Mouse (Mus musculus) kidney, adult 8-10 months (tissue): Measurements from ENCODE around the gene Olfr237-ps1.
"Not testable (repeated sequence)": the region's sequence is repeated elsewhere in the genome, so short reads cannot be mapped to it uniquely, and the experiment has no call there.

ENCODE experiments used
- DNase-seq, 2 experiments: peaks; one replicate each; pipeline ENCODE4 v3.0.0; 2022

The Olfr237-ps1 gene

GRCm38 (mm10) chr6:43146267-43146666 is at the start of gene Olfr237-ps1:
Olfr237-ps1 (plus strand) TSS chr6:43146567.
- not testable (repeated sequence) for DNase-seq

DNA sequence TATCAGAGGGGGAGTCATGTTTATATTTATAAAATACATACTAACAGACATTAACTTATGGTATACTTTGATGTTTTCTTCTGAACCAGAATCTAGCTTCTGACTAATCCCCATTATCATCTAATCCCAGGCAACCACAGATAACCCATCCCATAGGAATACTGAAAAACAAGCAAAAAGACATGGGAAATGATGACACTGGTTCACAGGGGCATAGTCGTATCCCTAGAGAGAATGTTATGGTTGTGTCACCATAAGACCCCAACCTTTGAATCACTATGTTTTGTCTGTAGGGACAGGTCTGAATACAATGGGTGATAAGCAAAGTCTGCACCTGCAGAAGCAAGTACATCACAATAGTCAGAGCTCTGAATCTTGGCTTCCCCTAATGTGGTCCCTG is 40.3 kb upstream of the Olfr237-ps1 start, which contains the start of gene Olfr441:
TSS of gene Olfr441 (plus strand) at position 301 of the 400 bp plus-strand sequence.
- not testable (repeated sequence) for DNase-seq

DNA sequence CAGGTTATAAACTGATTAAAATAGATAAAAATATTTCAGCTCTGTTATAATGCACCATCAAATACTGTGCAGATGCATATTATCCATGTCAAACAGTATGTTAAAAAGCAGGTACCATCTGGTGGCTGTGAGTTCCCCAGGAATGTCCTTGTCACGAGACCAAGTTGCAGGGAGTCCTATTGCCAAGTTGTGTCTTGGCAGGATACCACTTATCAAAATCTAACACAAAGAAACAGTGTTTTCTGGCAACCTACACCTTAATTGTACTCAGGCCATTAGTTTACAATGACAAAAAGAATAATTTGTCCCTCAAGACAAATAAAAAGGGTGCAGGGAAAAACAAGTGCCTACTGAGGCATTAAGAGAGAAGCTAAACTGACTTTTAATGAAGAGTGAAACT is 13.1 kb downstream of the Olfr237-ps1 start:
- no peak for DNase-seq

DNA sequence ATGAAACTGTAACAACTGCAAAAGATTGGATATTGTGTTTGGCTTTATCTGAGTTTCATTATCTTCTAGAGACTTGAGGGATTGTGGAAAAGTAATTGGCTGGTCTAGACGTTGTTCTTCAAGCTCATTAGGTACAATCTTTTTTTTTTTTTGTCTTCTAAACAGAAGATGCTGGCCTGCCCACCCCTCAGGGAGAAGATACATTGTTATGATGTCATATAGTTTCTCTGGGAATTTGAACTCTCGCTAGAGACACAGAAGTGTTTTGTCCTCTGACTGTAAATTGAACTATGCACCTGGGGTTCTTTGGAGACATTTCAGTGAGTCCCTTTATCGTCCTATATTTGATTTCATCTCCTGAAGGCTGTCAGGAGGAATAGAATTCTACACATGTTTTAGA is 16.6 kb downstream of the Olfr237-ps1 start, which contains the start of gene Olfr437:
TSS of gene Olfr437 (plus strand) at position 301 of the 400 bp plus-strand sequence.
- DNase-seq: no peak

GRCm38 (mm10) chr6:43167246-43167645 is 20.9 kb downstream of the Olfr237-ps1 start:
- no peak for DNase-seq

GRCm38 (mm10) chr6:43171840-43172239 is 25.5 kb downstream of the Olfr237-ps1 start, which contains the start of gene Olfr13:
Olfr13 (plus strand) TSS chr6:43172140.
- DNase-seq: no peak

GRCm38 (mm10) chr6:43178129-43178528 is 31.8 kb downstream of the Olfr237-ps1 start:
- DNase-seq: no peak

DNA sequence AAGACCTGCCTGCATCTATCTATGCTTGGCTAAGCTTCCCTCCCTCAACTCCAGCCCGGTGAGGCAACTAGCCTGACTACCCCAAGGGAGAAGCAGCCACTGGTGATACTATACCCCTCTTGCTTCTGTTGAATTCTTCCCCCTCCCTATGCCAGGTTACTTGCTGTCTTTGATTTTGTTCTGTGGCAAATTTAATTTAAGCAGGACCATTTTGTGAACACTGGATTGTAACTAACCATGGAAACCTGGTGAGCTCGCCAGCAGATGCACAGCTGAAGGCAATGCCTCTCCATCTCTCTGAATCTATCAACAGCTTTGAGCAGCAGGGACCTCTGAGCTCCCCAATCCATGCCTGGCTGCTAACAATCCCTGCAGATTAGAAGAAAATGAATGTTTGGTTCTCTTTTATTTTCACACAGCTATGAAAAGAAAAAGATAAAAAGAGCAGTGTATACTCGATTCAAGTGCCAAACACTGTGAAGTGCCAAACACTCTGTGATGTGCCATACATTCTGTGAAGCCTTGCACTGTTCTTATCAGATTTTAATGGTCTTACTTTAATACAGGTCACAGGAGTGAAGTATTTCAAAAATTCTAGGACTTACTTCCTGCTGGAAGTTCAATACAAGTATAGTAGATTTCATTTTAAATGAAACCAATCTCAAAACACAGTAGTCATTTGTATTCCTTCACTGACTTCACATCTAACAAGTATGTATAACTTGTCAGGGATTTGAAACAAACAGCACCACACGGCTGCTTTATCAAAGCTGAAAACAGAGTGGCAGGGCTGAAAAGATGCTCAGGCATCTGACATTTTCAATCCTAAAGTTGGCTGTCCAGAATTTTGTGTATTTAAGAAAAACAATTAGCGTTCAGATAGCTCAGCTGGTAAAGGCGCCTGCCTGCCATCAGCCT is 32.5 kb downstream of the Olfr237-ps1 start:
- DNase-seq: no peak

DNA sequence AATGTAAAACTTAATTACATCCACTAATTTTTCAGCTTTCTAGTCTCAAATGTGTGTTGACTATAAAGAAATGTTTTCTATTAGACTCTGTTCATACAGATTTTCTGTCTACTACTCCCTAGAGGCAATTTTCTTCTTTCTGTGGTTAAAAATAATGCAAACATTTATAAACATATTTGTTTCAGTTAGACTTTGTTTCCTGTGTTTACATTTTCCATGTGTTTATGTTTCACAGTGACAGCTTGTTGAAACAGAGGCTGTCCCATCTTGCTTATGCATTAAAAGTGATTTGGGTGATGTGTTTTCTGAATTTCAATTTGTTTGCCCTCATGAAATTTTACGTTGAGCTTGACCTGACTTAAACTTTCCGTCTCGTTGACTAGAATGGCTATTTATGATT is 44.6 kb downstream of the Olfr237-ps1 start:
- DNase-seq: no peak

DNA sequence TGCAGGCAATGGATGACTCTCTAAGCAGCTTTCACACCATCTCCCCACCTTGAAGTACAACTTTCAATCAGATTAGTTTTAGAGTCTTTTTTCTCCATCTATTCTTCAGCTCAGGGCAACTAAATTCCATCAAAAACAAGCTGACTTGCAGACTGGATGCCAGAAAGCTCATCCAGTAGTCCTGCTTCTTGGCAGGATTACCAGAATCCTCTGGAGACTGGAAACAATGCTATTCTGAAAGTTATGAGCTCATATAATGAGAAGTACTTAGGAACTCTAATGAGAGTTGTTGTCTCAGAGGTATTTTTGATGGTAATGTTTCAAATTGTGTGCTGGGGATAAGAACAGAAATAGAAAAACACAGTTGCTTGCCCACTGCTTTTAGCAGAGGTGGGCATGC is 50.4 kb downstream of the Olfr237-ps1 start, which contains the start of gene Olfr435:
TSS of gene Olfr435 (plus strand) at position 366 of the 400 bp plus-strand sequence.
- DNase-seq: no peak

DNA sequence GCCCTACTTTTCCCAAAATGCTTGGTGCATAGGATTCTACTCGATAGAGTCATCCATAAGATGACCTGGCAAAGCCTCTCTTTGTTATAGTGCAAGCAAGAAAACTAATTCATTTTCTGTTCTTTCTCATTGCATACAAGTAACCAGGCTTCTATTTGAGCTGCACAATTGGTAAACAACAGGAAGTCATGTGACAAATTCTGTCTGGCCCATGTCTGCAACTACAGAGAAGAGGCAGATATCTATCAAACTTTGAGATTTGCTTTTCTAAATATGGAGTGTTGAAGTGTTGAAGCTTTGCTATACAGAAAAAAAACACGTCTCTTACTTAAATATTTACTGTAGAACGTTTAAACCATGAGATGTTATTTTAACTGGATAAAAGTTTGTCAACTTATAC is 51.7 kb downstream of the Olfr237-ps1 start:
- no peak for DNase-seq

- no peak for DNase-seq
Observed at GRCm38 (mm10) chr6:43202786-43203185, 56.4 kb downstream of the Olfr237-ps1 start.

- no peak for DNase-seq
Observed at GRCm38 (mm10) chr6:43205355-43205754, 59.0 kb downstream of the Olfr237-ps1 start.
